Mouse (Mus musculus) heart, embryonic 12.5 days (tissue): Measurements from ENCODE around the gene Nek8. TPM values are rescaled to one million over a fixed set of nuclear protein-coding genes. Genes with fewer than 3 reads are reported as not detected.

Experiments used
- ATAC-seq: fragments of 200-750 bp; cut with Nextera tagmentation; 2 replicates; pipeline ENCODE4 v1.8.0; 2017; ENCODE audit warnings: moderate TSS enrichment, moderate library complexity; ENCODE audit not compliant: insufficient number of reproducible peaks, low FRiP score
- H3K27ac ChIP-seq: fragments of 300-500 bp; sonication (generic); 2 replicates; pipeline ENCODE4 v1.5.1; 2016; ENCODE audit warnings: mild to moderate bottlenecking, moderate library complexity; ENCODE audit not compliant: poor library complexity, severe bottlenecking
- H3K27me3 ChIP-seq: fragments of 300-500 bp; sonication (generic); replicated peaks from 2 replicates; pipeline ENCODE4 v1.6.1; 2016; ENCODE audit warnings: mild to moderate bottlenecking, moderate library complexity
- H3K36me3 ChIP-seq: fragments of 300-500 bp; sonication (generic); 2 replicates; pipeline ENCODE4 v1.6.1; 2016; ENCODE audit warnings: mild to moderate bottlenecking, moderate library complexity
- H3K4me1 ChIP-seq: fragments of 300-500 bp; sonication (generic); replicated peaks from 2 replicates; pipeline ENCODE4 v1.6.1; 2016; ENCODE audit warnings: mild to moderate bottlenecking
- H3K4me2 ChIP-seq: fragments of 300-500 bp; sonication (generic); 2 replicates; pipeline ENCODE4 v1.6.1; 2016; ENCODE audit warnings: mild to moderate bottlenecking, moderate library complexity
- H3K4me3 ChIP-seq: fragments of 300-500 bp; sonication (generic); 2 replicates; pipeline ENCODE4 v1.5.1; 2016; ENCODE audit warnings: mild to moderate bottlenecking
- H3K9ac ChIP-seq: fragments of 300-500 bp; sonication (generic); 2 replicates; pipeline ENCODE4 v1.6.1; 2016; ENCODE audit warnings: mild to moderate bottlenecking, moderate library complexity
- H3K9me3 ChIP-seq: fragments of 300-500 bp; sonication (generic); replicated peaks from 2 replicates; pipeline ENCODE4 v1.6.1; 2016; ENCODE audit warnings: mild to moderate bottlenecking, moderate library complexity
- WGBS: fragments of 180-500 bp; shearing (Covaris S2); methylation state at CpG from one replicate; pipeline ENCODE4 v1.1.7; 2016; 5-methylcytosine and 5-hydroxymethylcytosine counted together
- polyA plus RNA-seq: library from polyadenylated mRNA; unstranded; fragments of >200 nt; fragmentation: Nextera tagmentation; extraction: Ambion mirVana; gene quantifications from 2 replicates; pipeline ENCODE4 v1.2.1, GENCODE M21; 2016

The Nek8 gene
- 12.1 and 16.5 TPM in 2 replicates for polyA plus RNA-seq

GRCm38 (mm10) chr11:78176402-78176862 is at the start of gene Nek8, which contains the start of gene Tlcd1:
Gene Nek8 (minus strand): TSS chr11:78176675.
Gene Tlcd1 (plus strand): TSS chr11:78176711.
- Histone ChIP-seq H3K9ac (peak within 1 kb of the TSS; percentile 83), H3K9me3 (no peaks in the 10 kb centered on the region), H3K4me3 (peak within 1 kb of the TSS; percentile 59), H3K27me3 (no peaks in the 10 kb centered on the region), H3K4me1 (peaks cover 30% of the 10 kb centered on the region), H3K36me3 (peaks cover 25% of the 10 kb centered on the region), H3K4me2 (peak within 1 kb of the TSS; percentile 88), H3K27ac (peak within 1 kb of the TSS; percentile 93)
- ATAC-seq, result peak; percentile 74
- under 1% methylated on average over 32 of the region's 32 CpGs for WGBS

DNA sequence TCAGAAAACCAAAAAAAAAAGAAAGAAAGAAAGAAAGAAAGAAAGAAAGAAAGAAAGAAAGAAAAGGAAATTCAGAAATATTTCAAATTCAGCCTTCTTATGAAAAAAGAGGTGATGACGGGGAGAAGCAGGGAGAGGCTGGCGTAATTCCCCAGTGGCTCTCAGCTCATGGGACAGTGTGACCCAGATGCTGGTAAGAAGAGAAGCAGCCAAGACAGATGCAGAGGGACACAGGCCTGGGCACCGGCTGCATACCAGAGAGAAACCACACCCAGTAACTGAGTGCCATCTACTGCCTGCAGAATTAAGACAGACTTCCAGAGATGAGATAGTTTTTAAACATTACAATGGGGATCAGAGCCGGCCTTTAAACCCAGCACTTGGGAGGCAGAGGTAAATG is 47.1 kb upstream of the Nek8 start:
- H3K27me3 ChIP-seq, result no peaks in the 10 kb centered on the region
- H3K4me1 ChIP-seq, result no peaks in the 10 kb centered on the region
- H3K9me3 ChIP-seq, result no peaks in the 10 kb centered on the region
- no peak overlapping the region for H3K27ac ChIP-seq
- H3K36me3 ChIP-seq, result peaks cover 96% of the 10 kb centered on the region
- no peak for ATAC-seq
- H3K4me2 ChIP-seq, result no peak overlapping the region
- 88% methylated on average over 4 of the region's 4 CpGs for WGBS
- no peak overlapping the region for H3K4me3 ChIP-seq
- H3K9ac ChIP-seq, result no peak overlapping the region

- H3K9ac ChIP-seq, result no peak overlapping the region
- H3K36me3 ChIP-seq, result peaks cover 96% of the 10 kb centered on the region
- no peak overlapping the region for H3K4me3 ChIP-seq
- H3K27ac ChIP-seq, result no peak overlapping the region
- no peak overlapping the region for H3K4me2 ChIP-seq
- ATAC-seq, result no peak
- no peaks in the 10 kb centered on the region for H3K4me1 ChIP-seq
- H3K9me3 ChIP-seq, result no peaks in the 10 kb centered on the region
- WGBS, result 86% methylated on average over 11 of the region's 11 CpGs
- H3K27me3 ChIP-seq, result no peaks in the 10 kb centered on the region
Measured at GRCm38 (mm10) chr11:78215709-78216317, 39.3 kb upstream of the Nek8 start.

- 95% methylated on average over 14 of the region's 14 CpGs for WGBS
- H3K4me1 ChIP-seq, result no peaks in the 10 kb centered on the region
- H3K9me3 ChIP-seq, result no peaks in the 10 kb centered on the region
- H3K4me3 ChIP-seq, result no peak overlapping the region
- no peak for ATAC-seq
- H3K36me3 ChIP-seq, result peaks cover 98% of the 10 kb centered on the region
- H3K27me3 ChIP-seq, result no peaks in the 10 kb centered on the region
- no peak overlapping the region for H3K9ac ChIP-seq
- H3K27ac ChIP-seq, result no peak overlapping the region
- no peak overlapping the region for H3K4me2 ChIP-seq
Measured at GRCm38 (mm10) chr11:78213086-78213817, 36.8 kb upstream of the Nek8 start.

- Histone ChIP-seq H3K27ac (no peak overlapping the region), H3K27me3 (no peaks in the 10 kb centered on the region), H3K9me3 (no peaks in the 10 kb centered on the region), H3K4me2 (no peak overlapping the region), H3K9ac (no peak overlapping the region), H3K36me3 (peaks cover 99% of the 10 kb centered on the region), H3K4me1 (no peaks in the 10 kb centered on the region), H3K4me3 (no peak overlapping the region)
- ATAC-seq, result no peak
- WGBS, result 89% methylated on average over 5 of the region's 5 CpGs
Measured at GRCm38 (mm10) chr11:78211513-78211912, 35.0 kb upstream of the Nek8 start.

- ATAC-seq, result no peak
- 70% methylated on average over 7 of the region's 7 CpGs for WGBS
Measured at GRCm38 (mm10) chr11:78210615-78211014, 34.1 kb upstream of the Nek8 start.

DNA sequence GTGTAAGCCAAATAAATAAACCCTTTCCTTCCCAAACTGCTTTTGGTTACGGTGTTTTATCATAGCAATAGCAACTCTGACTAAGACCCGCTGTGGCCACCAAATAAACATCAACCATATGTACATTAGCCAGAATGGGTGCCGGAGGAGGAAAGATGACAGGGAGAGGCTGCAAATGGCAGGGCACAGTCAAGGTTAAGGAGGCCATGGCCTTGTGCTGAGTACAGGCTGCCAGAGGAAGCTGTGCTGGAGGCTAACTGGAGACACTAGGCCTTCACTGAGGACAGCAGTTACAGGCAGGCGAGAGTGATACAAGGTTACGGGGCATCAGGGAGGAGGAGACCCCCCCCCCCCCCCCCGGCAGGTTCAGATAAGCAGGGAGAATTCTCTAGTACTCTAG is 33.4 kb upstream of the Nek8 start:
- WGBS, result 93% methylated on average over 6 of the region's 6 CpGs
- no peak overlapping the region for H3K4me3 ChIP-seq
- ATAC-seq, result no peak

More at GRCm38 (mm10) chr11:78210615-78211014, 34.1 kb upstream of the Nek8 start:
- no peak overlapping the region for H3K4me3 ChIP-seq
- no peak overlapping the region for H3K4me2 ChIP-seq
- peaks cover 99% of the 10 kb centered on the region for H3K36me3 ChIP-seq
- H3K9ac ChIP-seq, result no peak overlapping the region
- H3K9me3 ChIP-seq, result no peaks in the 10 kb centered on the region
- no peaks in the 10 kb centered on the region for H3K4me1 ChIP-seq
- H3K27me3 ChIP-seq, result no peaks in the 10 kb centered on the region
- H3K27ac ChIP-seq, result no peak overlapping the region

GRCm38 (mm10) chr11:78207190-78207589 is 30.7 kb upstream of the Nek8 start:
- WGBS, result 91% methylated on average over 7 of the region's 7 CpGs
- Histone ChIP-seq H3K9ac (no peak overlapping the region), H3K9me3 (no peaks in the 10 kb centered on the region), H3K27me3 (no peaks in the 10 kb centered on the region), H3K4me2 (no peak overlapping the region), H3K27ac (no peak overlapping the region), H3K36me3 (peaks cover 92% of the 10 kb centered on the region), H3K4me1 (no peaks in the 10 kb centered on the region), H3K4me3 (no peak overlapping the region)
- no peak for ATAC-seq

More for the DNA sequence above, 33.4 kb upstream of the Nek8 start:
- Histone ChIP-seq H3K36me3 (peaks cover 99% of the 10 kb centered on the region), H3K27me3 (no peaks in the 10 kb centered on the region), H3K4me2 (no peak overlapping the region), H3K27ac (no peak overlapping the region), H3K9me3 (no peaks in the 10 kb centered on the region), H3K9ac (no peak overlapping the region), H3K4me1 (no peaks in the 10 kb centered on the region)

- Histone ChIP-seq H3K27me3 (no peaks in the 10 kb centered on the region), H3K4me2 (no peak overlapping the region), H3K4me1 (no peaks in the 10 kb centered on the region), H3K27ac (no peak overlapping the region), H3K36me3 (peaks cover 76% of the 10 kb centered on the region), H3K9ac (no peak overlapping the region), H3K4me3 (no peak overlapping the region), H3K9me3 (no peaks in the 10 kb centered on the region)
- 87% methylated on average over 13 of the region's 13 CpGs for WGBS
- ATAC-seq, result no peak
Measured at GRCm38 (mm10) chr11:78205361-78206206, 29.1 kb upstream of the Nek8 start.

DNA sequence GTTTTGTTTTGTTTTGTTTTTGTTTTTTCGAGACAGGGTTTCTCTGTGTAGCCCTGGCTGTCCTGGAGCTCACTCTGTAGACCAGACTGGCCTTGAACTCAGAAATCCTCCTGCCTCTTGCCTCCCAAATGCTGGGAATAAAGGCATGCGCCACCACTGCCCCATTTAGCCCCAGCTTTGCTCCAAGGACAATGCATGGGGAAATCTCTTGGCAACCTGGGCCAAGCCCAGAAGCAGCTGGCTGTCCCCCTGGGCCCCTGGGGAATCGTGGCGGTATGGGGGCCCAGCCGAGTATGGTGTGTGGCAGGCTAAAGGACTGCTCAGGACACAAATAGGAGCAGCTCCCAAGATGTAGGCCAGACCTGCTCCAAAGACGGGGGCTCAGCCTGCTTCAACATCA is 27.8 kb upstream of the Nek8 start:
- Histone ChIP-seq H3K36me3 (peaks cover 63% of the 10 kb centered on the region), H3K9ac (no peak overlapping the region), H3K4me2 (no peak overlapping the region), H3K4me1 (no peaks in the 10 kb centered on the region), H3K27me3 (no peaks in the 10 kb centered on the region), H3K4me3 (no peak overlapping the region), H3K27ac (no peak overlapping the region), H3K9me3 (no peaks in the 10 kb centered on the region)
- no peak for ATAC-seq
- 85% methylated on average over 6 of the region's 6 CpGs for WGBS

- no peak for ATAC-seq
- Histone ChIP-seq H3K36me3 (peaks cover 44% of the 10 kb centered on the region), H3K9me3 (no peaks in the 10 kb centered on the region), H3K27me3 (no peaks in the 10 kb centered on the region), H3K27ac (no peak overlapping the region), H3K9ac (no peak overlapping the region), H3K4me1 (no peaks in the 10 kb centered on the region), H3K4me2 (no peak overlapping the region), H3K4me3 (no peak overlapping the region)
- WGBS, result 91% methylated on average over 3 of the region's 3 CpGs
Measured at GRCm38 (mm10) chr11:78202372-78202771, 25.9 kb upstream of the Nek8 start.
